Mouse (Mus musculus): Measurements from ENCODE around the gene Ebp.
A peak's percentile ranks its signal among the peaks of the same experiment; 100 is the strongest.

Ebp gene

DNA sequence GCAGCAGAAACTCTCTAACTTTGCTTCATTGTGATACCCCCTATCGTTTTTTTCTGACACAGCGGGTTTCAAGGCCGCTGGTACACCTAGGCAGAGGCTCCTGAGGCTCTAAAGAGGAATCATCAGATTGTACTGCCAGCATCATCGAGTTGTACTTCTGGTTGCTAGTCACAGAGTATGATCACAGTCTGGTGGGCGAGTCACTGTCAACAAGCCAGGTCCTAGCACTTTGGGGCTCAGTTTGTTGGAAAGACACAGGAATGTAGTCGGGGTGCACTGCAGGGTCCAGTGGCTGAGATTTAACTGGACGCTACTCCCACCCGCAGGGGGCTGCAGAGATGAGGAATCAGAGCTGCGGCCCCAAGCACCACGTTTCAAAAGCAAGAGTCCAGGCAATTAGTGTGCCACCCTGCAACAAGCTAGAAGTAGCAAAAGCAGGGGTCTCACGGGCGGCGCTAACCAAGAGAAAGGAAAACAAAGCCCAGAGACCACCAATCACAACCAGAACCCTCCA, 1.1 kb downstream of the Ebp start:
- DNase-seq (ENCODE audit: low read depth, low spot score): no peak

DNA sequence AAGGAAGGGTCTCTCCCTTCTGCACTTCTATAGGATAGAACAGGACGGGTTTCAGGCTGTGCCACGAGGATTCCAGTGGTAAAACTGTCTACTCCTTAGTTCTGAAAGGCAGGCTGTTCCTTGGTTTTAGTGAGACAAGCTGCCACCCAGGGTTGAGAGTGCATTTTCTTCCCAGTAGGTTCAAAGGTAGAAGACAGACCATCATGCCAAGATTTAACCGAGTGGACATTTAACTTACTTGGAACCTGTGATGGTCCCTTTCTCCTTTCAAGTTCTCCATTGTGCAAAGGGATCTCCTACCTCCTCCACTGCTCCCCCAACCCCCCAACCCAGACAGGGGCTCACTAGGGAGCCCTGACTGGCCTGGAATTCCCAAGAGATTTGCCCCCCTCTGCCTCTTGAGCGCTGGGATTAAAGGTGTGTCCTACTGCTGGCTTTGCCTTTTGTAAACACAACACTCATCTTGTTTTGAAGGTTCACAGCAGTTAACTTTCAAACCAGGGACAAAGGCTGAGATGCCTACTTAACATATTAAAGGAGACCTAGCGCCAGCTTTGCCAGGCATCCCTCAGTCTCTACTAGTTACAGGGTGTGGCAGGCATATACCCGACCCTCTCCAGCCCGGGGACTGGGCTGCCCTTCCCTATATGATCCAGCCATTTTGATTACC, 10.3 kb downstream of the Ebp start:
- DNase-seq (ENCODE audit: low read depth, low spot score): no peak

- DNase-seq (ENCODE audit: low read depth, low spot score): no peak
Observed at GRCm38 (mm10) chrX:8179646-8180045, 13.7 kb downstream of the Ebp start.

DNA sequence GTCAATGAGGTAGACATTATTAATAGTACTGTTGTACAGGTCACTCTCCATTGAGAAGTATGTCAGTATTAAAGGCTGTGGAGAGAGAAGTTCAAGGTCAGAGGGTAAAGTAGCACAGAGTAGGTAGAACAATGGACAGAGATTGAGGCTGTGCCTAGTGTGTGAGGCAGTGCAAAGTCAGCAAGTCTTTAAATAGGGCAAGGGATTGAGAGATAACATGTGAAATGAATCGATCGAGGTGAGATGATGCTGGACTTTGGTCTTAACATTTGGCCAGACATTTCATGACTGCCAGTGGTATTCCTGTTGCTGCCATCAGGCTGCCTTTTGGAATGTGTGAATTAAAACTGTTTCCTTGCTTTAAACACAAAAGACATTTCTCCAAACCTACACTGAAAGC, 14.4 kb downstream of the Ebp start:
- DNase-seq (ENCODE audit: low read depth, low spot score): no peak

GRCm38 (mm10) chrX:8175504-8176385, 17.6 kb downstream of the Ebp start, which contains the start of gene Tbc1d25:
Gene Tbc1d25 (minus strand): TSS chrX:8176181.
- DNase-seq (ENCODE audit: low read depth, low spot score): peak; percentile 87

DNA sequence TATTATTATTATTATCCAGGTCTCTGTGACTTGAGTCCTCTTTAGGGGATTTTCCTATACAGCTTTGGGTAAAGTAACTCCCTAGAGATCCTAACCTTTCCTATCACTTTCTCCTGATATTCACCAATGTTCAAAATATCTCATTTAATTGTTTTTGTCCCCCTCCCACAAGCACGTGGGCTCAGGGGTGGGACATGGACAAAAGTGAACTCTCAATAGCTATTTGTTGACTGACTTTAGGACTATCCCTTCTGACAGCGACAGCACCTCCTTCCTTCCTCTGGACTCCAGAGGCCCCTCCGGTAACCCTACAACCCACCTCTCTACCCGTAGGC, 18.2 kb downstream of the Ebp start:
- no peak for DNase-seq (ENCODE audit: low read depth, low spot score)

DNA sequence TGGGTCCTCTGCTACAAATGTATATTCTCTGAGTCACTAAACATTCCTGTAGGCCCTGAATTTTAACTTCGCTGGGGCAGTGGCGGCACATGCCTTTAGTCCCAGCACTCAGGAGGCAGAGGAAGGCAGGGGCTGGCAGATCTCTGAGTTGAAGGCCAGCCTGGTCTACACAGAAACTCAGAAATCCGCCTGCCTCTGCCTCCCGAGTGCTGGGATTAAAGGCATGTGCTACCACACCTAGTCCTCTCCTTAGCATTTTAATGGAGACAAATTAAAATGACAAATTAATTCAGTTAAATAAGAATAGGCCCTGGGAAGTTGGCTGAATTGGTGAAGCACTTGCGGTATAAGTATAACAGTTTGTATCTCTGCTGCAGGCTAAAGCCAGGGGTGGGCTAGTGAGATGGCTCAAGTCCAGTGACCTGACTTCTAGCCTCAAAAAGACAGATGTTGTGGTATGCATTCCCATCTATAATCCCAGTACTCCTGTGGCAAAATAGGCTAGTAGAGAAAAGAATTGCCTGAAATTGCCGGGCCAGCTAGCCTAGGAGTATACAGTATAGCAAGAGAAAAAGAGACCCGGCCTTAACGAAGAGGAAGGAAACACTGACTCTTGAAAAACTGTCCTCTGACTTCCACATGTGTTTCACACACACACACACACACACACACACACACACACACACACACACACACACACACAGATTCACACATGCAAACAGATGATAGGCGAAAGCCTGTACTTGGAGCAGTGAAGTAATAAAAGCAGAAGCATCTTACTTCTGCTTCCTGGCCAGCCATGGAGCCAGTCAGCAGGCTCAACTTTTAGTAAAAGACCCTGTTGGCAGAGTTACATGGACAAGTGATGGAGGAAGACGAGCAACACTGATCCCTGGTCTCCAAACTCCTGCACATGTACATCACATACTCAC, 25.3 kb downstream of the Ebp start:
- no peak for DNase-seq (ENCODE audit: low read depth, low spot score)

- DNase-seq (ENCODE audit: low read depth, low spot score): no peak
Observed at GRCm38 (mm10) chrX:8164471-8164870, 28.8 kb downstream of the Ebp start.

DNA sequence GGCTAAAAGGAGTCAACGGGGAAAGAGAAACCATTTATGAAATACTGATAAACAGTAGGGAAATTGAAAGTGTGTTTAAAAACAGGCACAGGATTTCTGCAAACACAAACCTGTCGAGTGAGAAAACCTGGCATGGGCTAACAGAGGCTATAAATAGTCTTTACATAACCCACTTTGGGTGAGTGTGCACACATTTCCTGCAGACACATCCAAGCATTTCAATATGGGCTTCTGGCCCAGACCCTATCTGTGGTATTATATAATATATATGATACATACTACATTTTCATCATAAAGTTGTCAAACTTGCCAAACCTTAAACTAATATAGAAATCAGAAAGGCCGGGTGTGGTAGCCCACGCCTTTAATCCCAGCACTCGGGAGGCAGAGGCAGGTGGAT, 30.2 kb downstream of the Ebp start:
- DNase-seq (ENCODE audit: low read depth, low spot score): no peak

- DNase-seq (ENCODE audit: low read depth, low spot score): peak; percentile 89
Observed at GRCm38 (mm10) chrX:8145153-8145991, 47.9 kb downstream of the Ebp start, which contains the start of gene Rbm3. Gene Rbm3 (minus strand): TSS chrX:8145880.

GRCm38 (mm10) chrX:8143750-8144149, 49.6 kb downstream of the Ebp start:
- no peak for DNase-seq (ENCODE audit: low read depth, low spot score)

DNA sequence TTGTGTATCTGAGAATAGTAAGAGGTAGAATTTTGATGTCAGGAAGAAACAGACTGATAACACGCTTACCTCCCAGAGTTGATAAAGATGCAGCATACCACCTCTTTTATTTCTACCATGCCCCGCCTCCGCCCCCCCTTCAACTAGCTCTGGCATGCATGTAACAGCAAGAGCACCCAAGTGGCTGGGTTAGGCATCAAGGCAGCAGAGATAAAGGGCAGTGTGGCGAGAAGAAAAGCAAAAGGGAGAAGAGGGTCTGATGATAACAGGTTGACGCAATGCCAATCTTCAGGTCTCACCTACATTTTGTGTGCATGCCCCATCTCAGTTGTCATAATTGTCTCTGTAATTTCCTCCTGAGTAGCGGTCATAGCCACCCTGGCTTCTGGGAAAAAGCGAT, 50.4 kb downstream of the Ebp start:
- DNase-seq (ENCODE audit: low read depth, low spot score): no peak

DNA sequence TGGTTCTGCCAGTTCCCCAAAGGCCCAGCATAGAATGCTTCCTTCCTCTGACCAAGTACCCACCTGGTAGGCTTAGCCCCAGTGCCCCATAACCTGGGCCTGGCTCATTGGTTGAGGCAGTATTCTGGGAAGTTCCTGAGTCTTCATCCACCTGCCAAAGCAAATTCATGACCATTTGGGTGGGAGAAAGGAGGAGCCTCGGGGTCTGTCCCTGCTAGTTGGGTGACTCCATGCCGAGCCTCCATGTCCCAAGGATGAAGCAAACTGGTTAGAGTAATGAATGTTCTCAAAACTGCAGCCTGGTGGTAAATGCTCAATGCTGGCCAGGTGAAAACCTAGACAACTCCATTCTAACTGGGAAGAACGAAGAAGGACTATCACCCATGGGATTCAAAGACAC, 52.3 kb downstream of the Ebp start:
- DNase-seq (ENCODE audit: low read depth, low spot score): no peak

DNA sequence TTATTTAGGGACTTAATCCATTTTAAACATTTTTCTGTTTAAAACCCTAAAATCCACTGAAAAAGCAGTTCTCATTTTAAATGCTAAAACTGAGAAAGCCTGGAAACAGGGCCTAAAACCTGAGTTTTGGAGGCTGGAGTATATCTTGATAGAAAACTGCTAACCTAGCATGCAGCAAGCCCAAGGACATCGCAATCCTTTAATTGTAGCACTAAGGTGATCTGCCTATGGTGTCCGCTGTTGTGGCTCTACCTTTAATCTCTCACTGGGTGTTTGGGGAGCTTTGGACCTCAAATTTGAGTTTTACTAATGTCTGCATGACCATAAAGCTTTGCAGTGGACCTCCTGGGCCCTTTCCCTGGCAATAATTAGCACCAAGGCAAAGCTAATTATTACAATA, 52.9 kb downstream of the Ebp start:
- DNase-seq (ENCODE audit: low read depth, low spot score): no peak

- no peak for DNase-seq (ENCODE audit: low read depth, low spot score)
Observed at GRCm38 (mm10) chrX:8139480-8139879, 53.8 kb downstream of the Ebp start.

DNA sequence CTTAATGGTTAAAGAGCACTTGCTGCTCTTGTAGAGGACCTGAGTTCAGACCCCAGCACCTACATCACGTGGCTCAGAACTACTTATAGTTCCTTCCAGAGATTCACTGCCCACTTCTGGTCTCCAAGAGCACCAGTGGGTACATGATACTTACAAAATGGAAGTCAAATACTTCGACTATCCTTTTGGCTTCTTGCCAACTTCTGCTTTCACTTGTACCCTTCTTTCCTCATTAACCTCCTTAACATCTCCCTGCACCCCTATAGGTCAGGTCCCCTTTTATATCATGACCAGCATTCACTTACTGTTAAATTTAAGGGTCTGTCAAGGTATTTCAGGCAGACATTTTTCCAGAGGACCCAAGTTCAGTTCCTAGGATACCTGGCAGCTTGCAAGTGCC, 57.4 kb downstream of the Ebp start:
- DNase-seq (ENCODE audit: low read depth, low spot score): no peak

All from mesoderm, embryonic 11.5 days (tissue).